Mouse (Mus musculus): Measurements from ENCODE around the gene Padi2. TPM values are rescaled to one million over a fixed set of nuclear protein-coding genes. Genes with fewer than 3 reads are reported as not detected.

Gene Padi2
- polyA plus RNA-seq, 1 experiment = 19.5 TPM

- no peak overlapping the region for H3K27ac ChIP-seq (ENCODE audit: control insufficient read depth, insufficient read depth, low read length)
- no peaks in the 10 kb centered on the region for H3K27me3 ChIP-seq (ENCODE audit: control insufficient read depth, insufficient read depth, low read length)
- TF ChIP-seq POLR2A (IDR thresholded peaks at IDR 0.05; ENCODE audit: control insufficient read depth, extremely low read depth, insufficient read depth, low read length, poor library complexity) (no peak), CTCF (IDR thresholded peaks at IDR 0.05; ENCODE audit: borderline replicate concordance, control insufficient read depth, extremely low read depth, insufficient read depth, low read length, poor library complexity) (no peak)
- DNase-seq = no peak
- WGBS = 62% methylated on average over 8 of the region's 8 CpGs
- no peaks in the 10 kb centered on the region for H3K36me3 ChIP-seq (ENCODE audit: control insufficient read depth, insufficient read depth, low read length)
- no peak overlapping the region for H3K4me3 ChIP-seq (ENCODE audit: control insufficient read depth, insufficient read depth, low read length)
- peaks cover 15% of the 10 kb centered on the region for H3K4me1 ChIP-seq (replicated peaks; ENCODE audit: control insufficient read depth, insufficient read depth, low read length)
Measured at GRCm38 (mm10) chr4:140925648-140926047, 19.5 kb downstream of the Padi2 start.

GRCm38 (mm10) chr4:140928349-140928748 lies 22.2 kb downstream of the Padi2 start:
- Histone ChIP-seq H3K4me3 (ENCODE audit: control insufficient read depth, insufficient read depth, low read length) (no peak overlapping the region), H3K27me3 (ENCODE audit: control insufficient read depth, insufficient read depth, low read length) (no peaks in the 10 kb centered on the region), H3K4me1 (replicated peaks; ENCODE audit: control insufficient read depth, insufficient read depth, low read length) (peaks cover 23% of the 10 kb centered on the region), H3K36me3 (ENCODE audit: control insufficient read depth, insufficient read depth, low read length) (no peaks in the 10 kb centered on the region), H3K27ac (ENCODE audit: control insufficient read depth, insufficient read depth, low read length) (no peak overlapping the region)
- 95% methylated on average over 9 of the region's 9 CpGs for WGBS
- DNase-seq = no peak
- TF ChIP-seq CTCF (IDR thresholded peaks at IDR 0.05; ENCODE audit: borderline replicate concordance, control insufficient read depth, extremely low read depth, insufficient read depth, low read length, poor library complexity) (no peak), POLR2A (IDR thresholded peaks at IDR 0.05; ENCODE audit: control insufficient read depth, extremely low read depth, insufficient read depth, low read length, poor library complexity) (no peak)

- Histone ChIP-seq H3K4me1 (replicated peaks; ENCODE audit: control insufficient read depth, insufficient read depth, low read length) (peaks cover 23% of the 10 kb centered on the region), H3K27me3 (ENCODE audit: control insufficient read depth, insufficient read depth, low read length) (no peaks in the 10 kb centered on the region), H3K36me3 (ENCODE audit: control insufficient read depth, insufficient read depth, low read length) (no peaks in the 10 kb centered on the region), H3K4me3 (ENCODE audit: control insufficient read depth, insufficient read depth, low read length) (no peak overlapping the region), H3K27ac (ENCODE audit: control insufficient read depth, insufficient read depth, low read length) (no peak overlapping the region)
- TF ChIP-seq CTCF (IDR thresholded peaks at IDR 0.05; ENCODE audit: borderline replicate concordance, control insufficient read depth, extremely low read depth, insufficient read depth, low read length, poor library complexity) (no peak), POLR2A (IDR thresholded peaks at IDR 0.05; ENCODE audit: control insufficient read depth, extremely low read depth, insufficient read depth, low read length, poor library complexity) (no peak)
- WGBS = 93% methylated on average over 8 of the region's 8 CpGs
- DNase-seq = no peak
Measured at GRCm38 (mm10) chr4:140929745-140930144, 23.6 kb downstream of the Padi2 start.

- Histone ChIP-seq H3K27ac (ENCODE audit: control insufficient read depth, insufficient read depth, low read length) (peak overlapping the region; percentile 30; the same call in 1 of the 2 replicates), H3K4me1 (replicated peaks; ENCODE audit: control insufficient read depth, insufficient read depth, low read length) (peaks cover 16% of the 10 kb centered on the region), H3K27me3 (ENCODE audit: control insufficient read depth, insufficient read depth, low read length) (no peaks in the 10 kb centered on the region), H3K36me3 (ENCODE audit: control insufficient read depth, insufficient read depth, low read length) (no peaks in the 10 kb centered on the region), H3K4me3 (ENCODE audit: control insufficient read depth, insufficient read depth, low read length) (no peak overlapping the region)
- TF ChIP-seq POLR2A (IDR thresholded peaks at IDR 0.05; ENCODE audit: control insufficient read depth, extremely low read depth, insufficient read depth, low read length, poor library complexity) (no peak), CTCF (IDR thresholded peaks at IDR 0.05; ENCODE audit: borderline replicate concordance, control insufficient read depth, extremely low read depth, insufficient read depth, low read length, poor library complexity) (no peak)
- no peak for DNase-seq
- 17% methylated on average over 10 of the region's 10 CpGs for WGBS
Measured at GRCm38 (mm10) chr4:140930900-140931470, 24.8 kb downstream of the Padi2 start.

GRCm38 (mm10) chr4:140935643-140936042 lies 29.5 kb downstream of the Padi2 start:
- 89% methylated on average over 9 of the region's 9 CpGs for WGBS
- no peaks in the 10 kb centered on the region for H3K27me3 ChIP-seq (ENCODE audit: control insufficient read depth, insufficient read depth, low read length)
- TF ChIP-seq CTCF (IDR thresholded peaks at IDR 0.05; ENCODE audit: borderline replicate concordance, control insufficient read depth, extremely low read depth, insufficient read depth, low read length, poor library complexity) = no peak
- no peak for TF ChIP-seq POLR2A (IDR thresholded peaks at IDR 0.05; ENCODE audit: control insufficient read depth, extremely low read depth, insufficient read depth, low read length, poor library complexity)

GRCm38 (mm10) chr4:140944356-140944755 lies 38.2 kb downstream of the Padi2 start:
- Histone ChIP-seq H3K4me1 (replicated peaks; ENCODE audit: control insufficient read depth, insufficient read depth, low read length) (peaks cover 48% of the 10 kb centered on the region), H3K36me3 (ENCODE audit: control insufficient read depth, insufficient read depth, low read length) (no peaks in the 10 kb centered on the region), H3K4me3 (ENCODE audit: control insufficient read depth, insufficient read depth, low read length) (no peak overlapping the region), H3K27me3 (ENCODE audit: control insufficient read depth, insufficient read depth, low read length) (no peaks in the 10 kb centered on the region), H3K27ac (ENCODE audit: control insufficient read depth, insufficient read depth, low read length) (peak overlapping the region; percentile 99)
- TF ChIP-seq CTCF (IDR thresholded peaks at IDR 0.05; ENCODE audit: borderline replicate concordance, control insufficient read depth, extremely low read depth, insufficient read depth, low read length, poor library complexity) = peak; percentile 17; the same call in 1 of the 2 replicates
- no peak; the same call in 1 of the 2 replicates for TF ChIP-seq POLR2A (IDR thresholded peaks at IDR 0.05; ENCODE audit: control insufficient read depth, extremely low read depth, insufficient read depth, low read length, poor library complexity)
- peak; percentile 63 for DNase-seq
- WGBS = 8% methylated on average over 12 of the region's 12 CpGs

More at GRCm38 (mm10) chr4:140935643-140936042, 29.5 kb downstream of the Padi2 start:
- Histone ChIP-seq H3K4me1 (replicated peaks; ENCODE audit: control insufficient read depth, insufficient read depth, low read length) (peaks cover 8% of the 10 kb centered on the region), H3K36me3 (ENCODE audit: control insufficient read depth, insufficient read depth, low read length) (no peaks in the 10 kb centered on the region), H3K27ac (ENCODE audit: control insufficient read depth, insufficient read depth, low read length) (no peak overlapping the region), H3K4me3 (ENCODE audit: control insufficient read depth, insufficient read depth, low read length) (no peak overlapping the region)
- DNase-seq = no peak
